In genomic region chr14:105902807-105903206, GRCm38 (mm10) we compare ENCODE assay signal across 8 mouse cellular contexts. TPM values are rescaled to one million over a fixed set of nuclear protein-coding genes. Genes with fewer than 3 reads are reported as not detected.
DNase-seq lines count a peak whose midpoint lies in the region; ATAC-seq and TF ChIP-seq lines count a peak whose summit lies in the region.

No protein-coding gene starts in this region.

- 66% methylated on average over 7 of the region's 7 CpGs for WGBS in liver, embryonic 14.5 days (ENCODE audit: insufficient replicate concordance)

- H3K9me3 ChIP-seq in liver, embryonic 14.5 days (ENCODE audit: control insufficient read depth, low read length) = no peaks in the 10 kb centered on the region

- no peaks in the 10 kb centered on the region for H3K36me3 ChIP-seq in liver, embryonic 14.5 days (replicated peaks; ENCODE audit: control insufficient read depth, insufficient read depth, low read depth)

- no peak overlapping the region for H3K9ac ChIP-seq in liver, embryonic 14.5 days (replicated peaks)

- peaks cover 2% of the 10 kb centered on the region; the same call in 1 of the 2 replicates for H3K4me1 ChIP-seq in bone marrow macrophage, adult 2 months (ENCODE audit: control insufficient read depth, insufficient read depth, low read length)
- no peaks in the 10 kb centered on the region for H3K4me1 ChIP-seq in liver, embryonic 14.5 days (replicated peaks; ENCODE audit: control insufficient read depth in 2 of 2, insufficient read depth in 2 of 2, low read length in 1 of 2)

- peak; percentile 55 for TF ChIP-seq CTCF in left cerebral cortex, adult 2 months (IDR thresholded peaks at IDR 0.05)
- peak; percentile 49; the same call in 1 of the 2 replicates for TF ChIP-seq CTCF in bone marrow macrophage, adult 2 months (IDR thresholded peaks at IDR 0.05; ENCODE audit: low read depth, low read length)
- TF ChIP-seq CTCF in liver, embryonic 14.5 days (IDR thresholded peaks at IDR 0.05; ENCODE audit: low read depth) = peak; percentile 74

- no peak overlapping the region for H3K4me2 ChIP-seq in liver, embryonic 14.5 days (ENCODE audit: low read depth)

- H3K27ac ChIP-seq in left cerebral cortex, adult 2 months = no peak overlapping the region
- H3K27ac ChIP-seq in bone marrow macrophage, adult 2 months (ENCODE audit: insufficient read depth, low read depth, low read length) = no peak overlapping the region
- no peak overlapping the region for H3K27ac ChIP-seq in liver, embryonic 14.5 days

- H3K4me3 ChIP-seq in left cerebral cortex, adult 2 months = no peak overlapping the region
- no peak overlapping the region for H3K4me3 ChIP-seq in bone marrow macrophage, adult 2 months (ENCODE audit: insufficient read depth, low read length)
- no peak overlapping the region for H3K4me3 ChIP-seq in liver, embryonic 14.5 days (ENCODE audit: insufficient read depth in 1 of 2, low read depth in 2 of 2, low read length in 2 of 2)

- ATAC-seq in liver, embryonic 14.5 days (ENCODE audit: insufficient read depth) = no peak

- TF ChIP-seq EP300 in liver, embryonic 14.5 days (IDR thresholded peaks at IDR 0.05; ENCODE audit: low read depth) = no peak

- intact Hi-C loops in left cerebral cortex, adult 2 months (cut with DNase I) = no loop called here
- intact Hi-C loops in left cerebral cortex, postnatal 36 days (cut with DNase I) = no loop called here

- peak; percentile 31 to 62 for DNase-seq in adrenal gland, adult (ENCODE audit: inconsistent age in 2 of 2, low spot score in 1 of 2)
- no peak for DNase-seq in adrenal gland, adult 2 months
- no peak for DNase-seq in left cerebral cortex, adult 2 months (ENCODE audit: extremely low spot score in 1 of 2, low spot score in 2 of 2)
- no peak for DNase-seq in left cerebral cortex, postnatal 36 days (ENCODE audit: low spot score in 2 of 2)
- no peak for DNase-seq in liver, embryonic 14.5 days (ENCODE audit: low read depth in 3 of 3, low spot score in 3 of 3)
- DNase-seq in testis, postnatal 14 days (ENCODE audit: low spot score) = peak; percentile 71
- DNase-seq in urinary bladder, postnatal 10 days (ENCODE audit: low spot score) = no peak

- no peak for TF ChIP-seq POLR2A in bone marrow macrophage, adult 2 months (IDR thresholded peaks at IDR 0.05; ENCODE audit: borderline replicate concordance, low read depth, low read length)

- peaks cover 10% of the 10 kb centered on the region for H3K27me3 ChIP-seq in liver, embryonic 14.5 days (ENCODE audit: control insufficient read depth, insufficient read depth, low read length)

RNA-seq across cellular contexts. Expression of gene Spry2, which starts 6.2 kb away (rescaled TPM):
- 10 to 100 TPM; 31.3 to 40.0 TPM for total RNA-seq in adrenal gland, adult 2 months (2021)
- 11.7 and 12.7 TPM in 2 replicates for polyA plus RNA-seq in adrenal gland, adult 2 months (2012; rRNA removed)
- 100 to 1,000 TPM in 1 of 2 experiments, 10 to 100 TPM in 1; 96.2 to 102 TPM for total RNA-seq in left cerebral cortex, adult 2 months (2021)
- 10 to 100 TPM; 92.0 to 97.1 TPM for total RNA-seq in left cerebral cortex, postnatal 36 days (2021)
- 3.2 and 3.5 TPM in 2 replicates for polyA plus RNA-seq in bone marrow macrophage, adult 2 months (2012; ENCODE audit: insufficient read depth, insufficient read length, missing spikeins)
- 0.92 and 1.1 TPM in 2 replicates for polyA plus RNA-seq in liver, embryonic 14.5 days (2012; rRNA removed)
- 3.1 and 3.5 TPM in 2 replicates for polyA plus RNA-seq in liver, embryonic 14.5 days (2014; fragmentation: Nextera tagmentation; extraction: Ambion mirVana)

Comparison
In these comparisons a context has a peak if more than half of its experiments do, and no peak if none do; other contexts are left out.
1. DNase-seq: peak in adrenal gland, adult (2 of 2) and testis, postnatal 14 days (single experiment); none in adrenal gland, adult 2 months (single experiment), left cerebral cortex, adult 2 months (0 of 2), left cerebral cortex, postnatal 36 days (0 of 2), liver, embryonic 14.5 days (0 of 3) and urinary bladder, postnatal 10 days (single experiment).
2. Peak in every context shown above with its lines, with median percentiles within 50 percentile points of each other: CTCF ChIP-seq.